Mouse (Mus musculus): Measurements from ENCODE around the gene Gigyf2. TPM values are rescaled to one million over a fixed set of nuclear protein-coding genes. Genes with fewer than 3 reads are reported as not detected.

Gene Gigyf2
- polyA plus RNA-seq, 1 experiment from 2014 or later: 64.6 TPM

GRCm38 (mm10) chr1:87406012-87406411 lies 79.2 kb downstream of the Gigyf2 start:
- H3K4me3 ChIP-seq (ENCODE audit: low read length): no peak overlapping the region
- no peak for ATAC-seq

GRCm38 (mm10) chr1:87409380-87409779 lies 82.6 kb downstream of the Gigyf2 start:
- H3K36me3 ChIP-seq (ENCODE audit: control insufficient read depth, insufficient read depth, low read length): peaks cover 36% of the 10 kb centered on the region
- no peak overlapping the region for H3K4me2 ChIP-seq (ENCODE audit: low read length)
- no peaks in the 10 kb centered on the region for H3K4me1 ChIP-seq (ENCODE audit: control insufficient read depth, insufficient read depth, low read depth, low read length)
- no peak overlapping the region for H3K4me3 ChIP-seq (ENCODE audit: low read length)
- 96% methylated on average over 4 of the region's 4 CpGs for WGBS
- no peak overlapping the region for H3K9ac ChIP-seq (ENCODE audit: low read depth, low read length)
- H3K27ac ChIP-seq (ENCODE audit: low read depth, low read length): no peak overlapping the region
- no peaks in the 10 kb centered on the region for H3K9me3 ChIP-seq (ENCODE audit: control insufficient read depth, low read length)
- ATAC-seq: no peak
- H3K27me3 ChIP-seq (replicated peaks; ENCODE audit: control insufficient read depth, insufficient read depth, low read length): no peaks in the 10 kb centered on the region

More at GRCm38 (mm10) chr1:87406012-87406411, 79.2 kb downstream of the Gigyf2 start:
- Histone ChIP-seq H3K9ac (ENCODE audit: low read depth, low read length) (no peak overlapping the region), H3K9me3 (ENCODE audit: control insufficient read depth, low read length) (no peaks in the 10 kb centered on the region), H3K4me2 (ENCODE audit: low read length) (no peak overlapping the region), H3K4me1 (ENCODE audit: control insufficient read depth, insufficient read depth, low read depth, low read length) (no peaks in the 10 kb centered on the region), H3K36me3 (ENCODE audit: control insufficient read depth, insufficient read depth, low read length) (peaks cover 28% of the 10 kb centered on the region), H3K27ac (ENCODE audit: low read depth, low read length) (no peak overlapping the region), H3K27me3 (replicated peaks; ENCODE audit: control insufficient read depth, insufficient read depth, low read length) (no peaks in the 10 kb centered on the region)

DNA sequence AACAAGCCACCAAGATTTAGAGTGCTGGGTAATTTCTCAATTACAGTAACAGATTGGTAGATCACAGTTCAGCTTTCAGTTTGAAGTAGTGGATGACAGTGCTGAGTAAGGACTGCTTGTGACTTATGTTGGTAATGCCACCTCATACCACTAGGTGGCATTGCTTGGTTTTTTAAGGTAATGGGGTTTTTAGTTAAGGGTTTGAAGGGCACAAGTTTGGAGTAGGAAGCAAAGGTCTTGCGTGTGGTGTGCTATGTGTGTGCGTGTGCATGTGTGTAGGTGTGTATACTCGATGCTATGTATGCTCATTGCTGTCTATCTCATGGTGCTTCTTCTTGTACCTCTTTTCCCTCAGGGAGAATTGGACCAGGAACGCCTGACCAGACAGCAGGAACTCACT lies 91.9 kb downstream of the Gigyf2 start:
- Histone ChIP-seq H3K27ac (ENCODE audit: low read depth, low read length) (no peak overlapping the region), H3K9me3 (ENCODE audit: control insufficient read depth, low read length) (no peaks in the 10 kb centered on the region), H3K9ac (ENCODE audit: low read depth, low read length) (no peak overlapping the region), H3K36me3 (ENCODE audit: control insufficient read depth, insufficient read depth, low read length) (peaks cover 34% of the 10 kb centered on the region), H3K4me1 (ENCODE audit: control insufficient read depth, insufficient read depth, low read depth, low read length) (no peaks in the 10 kb centered on the region), H3K27me3 (replicated peaks; ENCODE audit: control insufficient read depth, insufficient read depth, low read length) (no peaks in the 10 kb centered on the region), H3K4me2 (ENCODE audit: low read length) (no peak overlapping the region), H3K4me3 (ENCODE audit: low read length) (no peak overlapping the region)
- WGBS: 90% methylated on average over 4 of the region's 4 CpGs
- ATAC-seq: no peak

GRCm38 (mm10) chr1:87435125-87435524 lies 108.3 kb downstream of the Gigyf2 start:
- WGBS: 93% methylated on average over 2 of the region's 2 CpGs
- no peak for ATAC-seq
- Histone ChIP-seq H3K4me2 (ENCODE audit: low read length) (no peak overlapping the region), H3K4me1 (ENCODE audit: control insufficient read depth, insufficient read depth, low read depth, low read length) (no peaks in the 10 kb centered on the region), H3K9ac (ENCODE audit: low read depth, low read length) (no peak overlapping the region), H3K9me3 (ENCODE audit: control insufficient read depth, low read length) (no peaks in the 10 kb centered on the region), H3K4me3 (ENCODE audit: low read length) (no peak overlapping the region), H3K36me3 (ENCODE audit: control insufficient read depth, insufficient read depth, low read length) (peaks cover 33% of the 10 kb centered on the region), H3K27ac (ENCODE audit: low read depth, low read length) (no peak overlapping the region), H3K27me3 (replicated peaks; ENCODE audit: control insufficient read depth, insufficient read depth, low read length) (no peaks in the 10 kb centered on the region)

- H3K4me2 ChIP-seq (ENCODE audit: low read length): no peak overlapping the region
- H3K9me3 ChIP-seq (ENCODE audit: control insufficient read depth, low read length): no peaks in the 10 kb centered on the region
- 82% methylated on average over 6 of the region's 6 CpGs for WGBS
- no peak for ATAC-seq
- no peak overlapping the region for H3K9ac ChIP-seq (ENCODE audit: low read depth, low read length)
- no peaks in the 10 kb centered on the region for H3K27me3 ChIP-seq (replicated peaks; ENCODE audit: control insufficient read depth, insufficient read depth, low read length)
- H3K4me3 ChIP-seq (ENCODE audit: low read length): no peak overlapping the region
- H3K27ac ChIP-seq (ENCODE audit: low read depth, low read length): no peak overlapping the region
- no peaks in the 10 kb centered on the region for H3K4me1 ChIP-seq (ENCODE audit: control insufficient read depth, insufficient read depth, low read depth, low read length)
- peaks cover 31% of the 10 kb centered on the region for H3K36me3 ChIP-seq (ENCODE audit: control insufficient read depth, insufficient read depth, low read length)
Observed at GRCm38 (mm10) chr1:87436583-87436982, 109.8 kb downstream of the Gigyf2 start.

- WGBS: 37% methylated on average over 5 of the region's 5 CpGs
- no peaks in the 10 kb centered on the region for H3K27me3 ChIP-seq (replicated peaks; ENCODE audit: control insufficient read depth, insufficient read depth, low read length)
- 0 out of 2 replicates have a peak, but pooled peaks have one; percentile 58 for ATAC-seq
- H3K4me1 ChIP-seq (ENCODE audit: control insufficient read depth, insufficient read depth, low read depth, low read length): no peaks in the 10 kb centered on the region
- H3K4me2 ChIP-seq (ENCODE audit: low read length): no peak overlapping the region
- H3K4me3 ChIP-seq (ENCODE audit: low read length): no peak overlapping the region
- peaks cover 32% of the 10 kb centered on the region for H3K36me3 ChIP-seq (ENCODE audit: control insufficient read depth, insufficient read depth, low read length)
- H3K9ac ChIP-seq (ENCODE audit: low read depth, low read length): no peak overlapping the region
- H3K27ac ChIP-seq (ENCODE audit: low read depth, low read length): no peak overlapping the region
- H3K9me3 ChIP-seq (ENCODE audit: control insufficient read depth, low read length): no peaks in the 10 kb centered on the region
Observed at GRCm38 (mm10) chr1:87447183-87448104, 120.6 kb downstream of the Gigyf2 start.

DNA sequence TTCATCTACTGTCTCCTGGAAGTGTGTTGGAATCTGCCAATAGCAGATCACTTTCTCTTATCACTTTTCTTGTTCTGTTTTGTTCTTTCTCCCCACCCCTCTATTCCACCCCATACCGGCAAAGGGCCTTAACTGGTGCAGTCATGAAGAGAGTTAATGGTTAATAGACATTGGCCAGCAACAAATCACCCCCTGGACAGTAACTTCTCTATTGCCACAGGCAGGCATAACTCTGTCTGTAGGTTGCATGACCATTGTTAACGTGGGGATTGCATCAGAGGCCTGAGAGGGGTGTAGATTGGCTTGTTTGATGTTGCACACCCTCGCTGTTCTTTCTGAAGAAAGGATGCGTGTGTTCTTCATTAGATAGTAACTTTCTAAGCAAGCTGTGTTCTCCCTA lies 122.6 kb downstream of the Gigyf2 start:
- H3K36me3 ChIP-seq (ENCODE audit: control insufficient read depth, insufficient read depth, low read length): peaks cover 22% of the 10 kb centered on the region
- no peak overlapping the region for H3K4me3 ChIP-seq (ENCODE audit: low read length)
- H3K9me3 ChIP-seq (ENCODE audit: control insufficient read depth, low read length): no peaks in the 10 kb centered on the region
- 83% methylated on average over 4 of the region's 4 CpGs for WGBS
- H3K4me1 ChIP-seq (ENCODE audit: control insufficient read depth, insufficient read depth, low read depth, low read length): no peaks in the 10 kb centered on the region
- no peak overlapping the region for H3K27ac ChIP-seq (ENCODE audit: low read depth, low read length)
- H3K4me2 ChIP-seq (ENCODE audit: low read length): no peak overlapping the region
- no peak overlapping the region for H3K9ac ChIP-seq (ENCODE audit: low read depth, low read length)
- H3K27me3 ChIP-seq (replicated peaks; ENCODE audit: control insufficient read depth, insufficient read depth, low read length): no peaks in the 10 kb centered on the region
- ATAC-seq: no peak

GRCm38 (mm10) chr1:87456425-87456824 lies 129.6 kb downstream of the Gigyf2 start:
- Histone ChIP-seq H3K4me3 (ENCODE audit: low read length) (no peak overlapping the region), H3K27ac (ENCODE audit: low read depth, low read length) (no peak overlapping the region), H3K9ac (ENCODE audit: low read depth, low read length) (no peak overlapping the region), H3K27me3 (replicated peaks; ENCODE audit: control insufficient read depth, insufficient read depth, low read length) (no peaks in the 10 kb centered on the region), H3K4me1 (ENCODE audit: control insufficient read depth, insufficient read depth, low read depth, low read length) (no peaks in the 10 kb centered on the region), H3K36me3 (ENCODE audit: control insufficient read depth, insufficient read depth, low read length) (no peaks in the 10 kb centered on the region), H3K4me2 (ENCODE audit: low read length) (no peak overlapping the region), H3K9me3 (ENCODE audit: control insufficient read depth, low read length) (no peaks in the 10 kb centered on the region)
- WGBS: 93% methylated on average over 1 of the region's 1 CpGs
- no peak for ATAC-seq

DNA sequence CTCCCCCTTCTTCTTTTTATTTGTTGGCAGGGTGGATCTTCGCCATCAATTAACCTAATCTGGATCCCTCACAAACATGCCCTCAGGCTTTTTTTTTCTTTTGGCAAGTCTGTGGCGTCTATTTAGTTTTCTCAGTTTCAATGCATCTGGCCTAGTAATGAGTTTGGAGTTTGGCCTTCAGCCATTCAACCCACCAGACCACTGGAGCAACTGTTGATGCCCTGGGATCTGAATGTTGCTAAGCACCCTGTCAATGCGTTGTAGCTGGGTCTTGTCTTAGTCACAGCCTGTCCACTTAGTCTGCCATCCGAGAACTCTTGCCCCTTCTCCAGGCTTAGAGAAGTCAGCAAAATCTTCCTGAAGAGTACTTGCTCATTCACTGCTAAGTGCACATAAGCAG lies 131.2 kb downstream of the Gigyf2 start:
- Histone ChIP-seq H3K4me1 (ENCODE audit: control insufficient read depth, insufficient read depth, low read depth, low read length) (no peaks in the 10 kb centered on the region), H3K9ac (ENCODE audit: low read depth, low read length) (no peak overlapping the region), H3K4me2 (ENCODE audit: low read length) (no peak overlapping the region), H3K4me3 (ENCODE audit: low read length) (no peak overlapping the region), H3K9me3 (ENCODE audit: control insufficient read depth, low read length) (no peaks in the 10 kb centered on the region), H3K27ac (ENCODE audit: low read depth, low read length) (no peak overlapping the region), H3K36me3 (ENCODE audit: control insufficient read depth, insufficient read depth, low read length) (no peaks in the 10 kb centered on the region), H3K27me3 (replicated peaks; ENCODE audit: control insufficient read depth, insufficient read depth, low read length) (no peaks in the 10 kb centered on the region)
- WGBS: 65% methylated on average over 4 of the region's 4 CpGs
- ATAC-seq: no peak
